Mouse (Mus musculus): Measurements from ENCODE around the gene Timd4. TPM values are rescaled to one million over a fixed set of nuclear protein-coding genes. Genes with fewer than 3 reads are reported as not detected.

Gene Timd4
- polyA plus RNA-seq (2016; fragmentation: Nextera tagmentation; extraction: Ambion mirVana) = 0.09 TPM in 1 of 2 replicates, not detected in the other

GRCm38 (mm10) chr11:46810511-46810910 is at the start of gene Timd4:
Gene Timd4, plus strand, starts transcription at chr11:46810800.
- no peaks in the 10 kb centered on the region for H3K4me1 ChIP-seq (replicated peaks)
- H3K9me3 ChIP-seq = 0 out of 2 replicates have a peak, but pooled peaks cover 3% of the 10 kb centered on the region
- no peak within 1 kb of the TSS for H3K4me3 ChIP-seq (replicated peaks)
- no peak within 1 kb of the TSS for H3K9ac ChIP-seq (replicated peaks)
- no peak within 1 kb of the TSS for H3K4me2 ChIP-seq
- WGBS = 84% methylated on average over 5 of the region's 5 CpGs
- no peak within 1 kb of the TSS for H3K27ac ChIP-seq
- H3K36me3 ChIP-seq = no peaks in the 10 kb centered on the region
- H3K27me3 ChIP-seq = no peaks in the 10 kb centered on the region
- no peak for ATAC-seq (ENCODE audit: insufficient number of reproducible peaks, insufficient read depth, low FRiP score, low TSS enrichment, low read depth)

DNA sequence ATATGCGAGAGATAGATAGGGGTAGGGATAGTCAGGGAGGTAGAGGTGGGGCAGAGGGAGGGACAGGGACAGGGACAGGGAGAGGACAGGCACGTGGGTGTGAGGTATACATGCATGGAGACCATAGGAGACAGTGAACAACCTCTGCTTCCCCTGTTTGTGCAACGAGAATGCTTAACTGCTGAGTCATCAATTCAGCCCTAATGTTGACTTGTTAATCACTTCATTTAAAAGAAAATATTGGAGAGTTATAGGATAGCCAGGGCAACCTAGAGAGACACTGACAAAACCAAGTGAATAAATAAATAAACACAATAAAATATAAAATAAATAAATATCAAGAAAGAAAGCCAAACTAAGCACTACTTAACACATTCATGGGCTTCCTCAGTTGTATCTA is 33.7 kb upstream of the Timd4 start:
- no peaks in the 10 kb centered on the region for H3K36me3 ChIP-seq
- no peaks in the 10 kb centered on the region for H3K27me3 ChIP-seq
- H3K4me2 ChIP-seq = no peak overlapping the region
- WGBS = 81% methylated on average over 3 of the region's 3 CpGs
- H3K4me1 ChIP-seq (replicated peaks) = no peaks in the 10 kb centered on the region
- ATAC-seq (ENCODE audit: insufficient number of reproducible peaks, insufficient read depth, low FRiP score, low TSS enrichment, low read depth) = no peak
- no peaks in the 10 kb centered on the region for H3K9me3 ChIP-seq
- H3K9ac ChIP-seq (replicated peaks) = no peak overlapping the region
- H3K27ac ChIP-seq = no peak overlapping the region
- no peak overlapping the region for H3K4me3 ChIP-seq (replicated peaks)

GRCm38 (mm10) chr11:46779811-46780210 is 30.8 kb upstream of the Timd4 start:
- no peak for ATAC-seq (ENCODE audit: insufficient number of reproducible peaks, insufficient read depth, low FRiP score, low TSS enrichment, low read depth)
- no peak overlapping the region for H3K4me3 ChIP-seq (replicated peaks)
- no peaks in the 10 kb centered on the region for H3K9me3 ChIP-seq
- H3K27me3 ChIP-seq = no peaks in the 10 kb centered on the region
- no peak overlapping the region for H3K9ac ChIP-seq (replicated peaks)
- H3K27ac ChIP-seq = no peak overlapping the region
- no peak overlapping the region for H3K4me2 ChIP-seq
- H3K36me3 ChIP-seq = no peaks in the 10 kb centered on the region
- WGBS = 85% methylated on average over 2 of the region's 2 CpGs
- no peaks in the 10 kb centered on the region for H3K4me1 ChIP-seq (replicated peaks)

GRCm38 (mm10) chr11:46804440-46804839 is 6.2 kb upstream of the Timd4 start:
- no peak for ATAC-seq (ENCODE audit: insufficient number of reproducible peaks, insufficient read depth, low FRiP score, low TSS enrichment, low read depth)
- H3K36me3 ChIP-seq = no peaks in the 10 kb centered on the region
- no peaks in the 10 kb centered on the region for H3K4me1 ChIP-seq (replicated peaks)
- WGBS = 90% methylated on average over 2 of the region's 2 CpGs
- H3K4me2 ChIP-seq = no peak overlapping the region
- H3K27ac ChIP-seq = no peak overlapping the region
- no peak overlapping the region for H3K4me3 ChIP-seq (replicated peaks)
- H3K9me3 ChIP-seq = 0 out of 2 replicates have a peak, but pooled peaks cover 3% of the 10 kb centered on the region
- H3K9ac ChIP-seq (replicated peaks) = no peak overlapping the region
- no peaks in the 10 kb centered on the region for H3K27me3 ChIP-seq

DNA sequence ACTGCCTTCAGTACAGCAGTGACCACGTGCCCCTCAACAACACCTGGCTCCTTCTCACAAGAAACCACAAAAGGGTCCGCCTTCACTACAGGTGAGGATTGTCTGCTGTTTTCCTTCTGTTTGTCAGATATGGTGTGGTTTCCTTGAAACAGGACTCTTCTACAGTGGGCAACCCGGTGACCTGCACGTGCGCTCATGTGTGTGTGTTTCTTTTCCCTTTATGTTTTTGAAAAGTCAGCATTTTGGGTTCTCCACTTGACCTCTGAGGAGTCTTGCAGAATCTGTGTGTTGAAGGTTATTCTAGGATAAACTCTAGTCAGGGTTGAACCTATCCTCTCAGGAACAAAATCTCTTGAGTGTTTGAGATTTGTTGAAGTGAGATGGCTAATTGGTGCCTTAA is 7.1 kb downstream of the Timd4 start:
- H3K27me3 ChIP-seq = no peaks in the 10 kb centered on the region
- H3K36me3 ChIP-seq = no peaks in the 10 kb centered on the region
- no peak overlapping the region for H3K4me2 ChIP-seq
- no peaks in the 10 kb centered on the region for H3K4me1 ChIP-seq (replicated peaks)
- H3K9me3 ChIP-seq = no peaks in the 10 kb centered on the region
- no peak overlapping the region for H3K9ac ChIP-seq (replicated peaks)
- no peak overlapping the region for H3K4me3 ChIP-seq (replicated peaks)
- no peak overlapping the region for H3K27ac ChIP-seq
- 86% methylated on average over 5 of the region's 5 CpGs for WGBS
- ATAC-seq (ENCODE audit: insufficient number of reproducible peaks, insufficient read depth, low FRiP score, low TSS enrichment, low read depth) = no peak

- Histone ChIP-seq H3K4me3 (replicated peaks) (no peak overlapping the region), H3K36me3 (no peaks in the 10 kb centered on the region), H3K4me1 (replicated peaks) (no peaks in the 10 kb centered on the region), H3K4me2 (no peak overlapping the region), H3K9ac (replicated peaks) (no peak overlapping the region), H3K27me3 (no peaks in the 10 kb centered on the region), H3K9me3 (no peaks in the 10 kb centered on the region), H3K27ac (no peak overlapping the region)
- no peak for ATAC-seq (ENCODE audit: insufficient number of reproducible peaks, insufficient read depth, low FRiP score, low TSS enrichment, low read depth)
- 70% methylated on average over 4 of the region's 4 CpGs for WGBS
Observed at GRCm38 (mm10) chr11:46819930-46820329, 9.3 kb downstream of the Timd4 start.

GRCm38 (mm10) chr11:46830348-46830747 is 19.7 kb downstream of the Timd4 start:
- Histone ChIP-seq H3K4me1 (replicated peaks) (no peaks in the 10 kb centered on the region), H3K27ac (no peak overlapping the region), H3K4me3 (replicated peaks) (no peak overlapping the region), H3K36me3 (no peaks in the 10 kb centered on the region), H3K9me3 (no peaks in the 10 kb centered on the region), H3K4me2 (no peak overlapping the region), H3K9ac (replicated peaks) (no peak overlapping the region), H3K27me3 (no peaks in the 10 kb centered on the region)
- WGBS = 72% methylated on average over 2 of the region's 2 CpGs
- ATAC-seq (ENCODE audit: insufficient number of reproducible peaks, insufficient read depth, low FRiP score, low TSS enrichment, low read depth) = no peak

GRCm38 (mm10) chr11:46835080-46835479 is 24.5 kb downstream of the Timd4 start:
- Histone ChIP-seq H3K4me3 (replicated peaks) (no peak overlapping the region), H3K27me3 (no peaks in the 10 kb centered on the region), H3K9me3 (no peaks in the 10 kb centered on the region), H3K4me1 (replicated peaks) (no peaks in the 10 kb centered on the region), H3K27ac (no peak overlapping the region), H3K4me2 (no peak overlapping the region), H3K9ac (replicated peaks) (no peak overlapping the region), H3K36me3 (no peaks in the 10 kb centered on the region)
- no peak for ATAC-seq (ENCODE audit: insufficient number of reproducible peaks, insufficient read depth, low FRiP score, low TSS enrichment, low read depth)
- 38% methylated on average over 1 of the region's 1 CpGs for WGBS

DNA sequence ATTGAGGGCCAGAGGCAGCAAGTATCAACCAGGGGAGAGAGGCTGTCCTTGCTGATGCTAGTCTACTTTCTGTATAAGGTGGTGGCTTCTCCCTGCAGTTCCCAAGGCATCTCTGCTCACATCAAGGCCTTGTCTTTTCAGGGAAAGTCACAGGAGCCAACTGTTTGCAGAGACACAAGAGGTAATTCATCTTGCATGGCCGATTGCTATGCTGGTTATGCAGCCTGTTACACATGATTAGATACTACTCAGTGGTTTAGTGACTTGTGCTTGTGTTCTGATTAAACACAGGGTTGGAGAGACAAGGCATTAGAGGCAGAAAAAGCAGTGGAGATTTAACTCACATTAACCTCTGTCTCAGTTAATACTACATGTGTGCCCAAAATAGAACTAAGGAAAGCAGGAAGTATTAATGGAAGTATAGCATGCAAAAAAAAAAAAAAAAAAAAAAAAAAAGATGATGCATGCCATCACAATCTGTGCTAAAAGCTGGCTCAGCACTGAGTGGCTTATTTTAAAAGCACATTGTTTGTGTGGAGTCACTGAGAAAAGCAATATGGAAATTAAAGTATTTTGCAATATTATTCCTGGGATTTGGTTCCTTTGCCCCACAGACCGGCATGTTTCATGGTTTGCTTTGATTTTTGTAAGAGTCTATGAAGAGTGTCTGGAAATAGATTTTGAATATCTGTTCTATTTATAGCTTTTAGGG is 31.6 kb downstream of the Timd4 start:
- H3K9ac ChIP-seq (replicated peaks) = no peak overlapping the region
- H3K9me3 ChIP-seq = no peaks in the 10 kb centered on the region
- H3K4me3 ChIP-seq (replicated peaks) = no peak overlapping the region
- H3K4me1 ChIP-seq (replicated peaks) = peaks cover 5% of the 10 kb centered on the region
- WGBS = 79% methylated on average over 2 of the region's 2 CpGs
- H3K27ac ChIP-seq = no peak overlapping the region
- H3K36me3 ChIP-seq = no peaks in the 10 kb centered on the region
- no peaks in the 10 kb centered on the region for H3K27me3 ChIP-seq
- H3K4me2 ChIP-seq = no peak overlapping the region
- ATAC-seq (ENCODE audit: insufficient number of reproducible peaks, insufficient read depth, low FRiP score, low TSS enrichment, low read depth) = no peak

- Histone ChIP-seq H3K36me3 (no peaks in the 10 kb centered on the region), H3K4me3 (replicated peaks) (no peak overlapping the region), H3K4me1 (replicated peaks) (peaks cover 20% of the 10 kb centered on the region), H3K27me3 (no peaks in the 10 kb centered on the region), H3K9me3 (no peaks in the 10 kb centered on the region), H3K9ac (replicated peaks) (no peak overlapping the region), H3K4me2 (no peak overlapping the region), H3K27ac (no peak overlapping the region; the same call in 1 of the 2 replicates)
- WGBS = 17% methylated on average over 1 of the region's 1 CpGs
- no peak for ATAC-seq (ENCODE audit: insufficient number of reproducible peaks, insufficient read depth, low FRiP score, low TSS enrichment, low read depth)
Observed at GRCm38 (mm10) chr11:46846661-46847060, 36.1 kb downstream of the Timd4 start.

GRCm38 (mm10) chr11:46847827-46848220 is 37.2 kb downstream of the Timd4 start:
- H3K4me2 ChIP-seq = no peak overlapping the region
- H3K27ac ChIP-seq = peak overlapping the region; percentile 47; the same call in 1 of the 2 replicates
- H3K27me3 ChIP-seq = no peaks in the 10 kb centered on the region
- H3K4me1 ChIP-seq (replicated peaks) = peaks cover 23% of the 10 kb centered on the region
- no peaks in the 10 kb centered on the region for H3K9me3 ChIP-seq
- 36% methylated on average over 3 of the region's 3 CpGs for WGBS
- H3K36me3 ChIP-seq = no peaks in the 10 kb centered on the region
- H3K4me3 ChIP-seq (replicated peaks) = no peak overlapping the region
- no peak for ATAC-seq (ENCODE audit: insufficient number of reproducible peaks, insufficient read depth, low FRiP score, low TSS enrichment, low read depth)
- no peak overlapping the region for H3K9ac ChIP-seq (replicated peaks)

Measured in limb, embryonic 12.5 days (tissue).